Mouse (Mus musculus) C2C12 (cell line): ENCODE results near the gene Sdccag8.

Experiments
- CEBPB ChIP-seq: IDR thresholded peaks from one replicate; pipeline ENCODE4 v1.6.1; 2011; ENCODE audit warnings: low read depth, mild to moderate bottlenecking, control low read depth, moderate library complexity
- CTCF ChIP-seq: IDR thresholded peaks from one replicate; pipeline ENCODE4 v1.5.1; 2011; ENCODE audit not compliant: control insufficient read depth, insufficient read depth, insufficient read length
- FOSL1 ChIP-seq: IDR thresholded peaks from one replicate; pipeline ENCODE4 v1.8.0; 2011; ENCODE audit warnings: mild to moderate bottlenecking, low read length; ENCODE audit not compliant: poor library complexity, insufficient read depth, severe bottlenecking
- MAX ChIP-seq: IDR thresholded peaks from one replicate; pipeline ENCODE4 v1.6.1; 2011; ENCODE audit warnings: mild to moderate bottlenecking, control low read depth
- MYOD1 ChIP-seq: IDR thresholded peaks from one replicate; pipeline ENCODE4 v1.6.1; 2011; ENCODE audit warnings: low read depth; ENCODE audit not compliant: control insufficient read depth, insufficient read length
- MYOG ChIP-seq: IDR thresholded peaks from one replicate; pipeline ENCODE4 v1.6.1; 2011; ENCODE audit not compliant: control insufficient read depth, insufficient read length; ENCODE audit errors: extremely low read depth
- USF1 ChIP-seq: IDR thresholded peaks from one replicate; pipeline ENCODE4 v1.6.1; 2011; ENCODE audit warnings: low read depth, mild to moderate bottlenecking, control low read depth, moderate library complexity

GRCm38 (mm10) chr1:176849377-176849776 is 34.9 kb downstream of the Sdccag8 start:
- no peak for TF ChIP-seq USF1
- no peak for TF ChIP-seq CTCF
- no peak for TF ChIP-seq MAX
- no peak for TF ChIP-seq MYOG
- TF ChIP-seq CEBPB, result no peak
- no peak for TF ChIP-seq FOSL1
- no peak for TF ChIP-seq MYOD1
